Mouse (Mus musculus) hindlimb bud, embryonic 11.5 days (tissue): ENCODE measurements at regions not wholly inside any gene's neighbourhood (a gene's known extent, or its start where the extent isn't known, plus 50 kb on each side); places are given as distances from the start of the nearest gene placed in this dataset.

Source experiments
- DNase-seq: peaks from one replicate; pipeline ENCODE4 v3.0.0-alpha.2; 2012; ENCODE audit warnings: low read depth, low spot score; ENCODE audit errors: extremely low spot score

DNA sequence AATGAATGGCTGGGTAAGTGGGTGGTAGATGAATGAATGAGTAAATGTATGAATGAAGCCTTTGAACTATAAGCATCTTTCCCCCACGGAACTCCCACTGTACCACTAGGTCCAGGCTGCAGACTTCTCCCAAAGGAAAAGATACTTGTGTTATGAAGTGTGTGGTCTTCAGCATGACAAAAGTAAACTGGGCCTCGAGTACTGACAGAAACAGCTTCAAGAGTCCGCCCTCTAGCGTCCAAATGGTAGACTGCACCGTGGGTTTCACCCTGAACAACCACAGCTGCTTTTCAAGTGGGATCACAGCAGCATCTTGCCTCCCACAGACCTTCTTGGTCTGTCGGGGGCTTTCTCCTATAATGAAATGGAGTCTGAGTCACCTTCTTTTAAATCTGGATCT lies 54.7 kb upstream of the Ankrd34c start:
- peak; percentile 33 for DNase-seq

DNA sequence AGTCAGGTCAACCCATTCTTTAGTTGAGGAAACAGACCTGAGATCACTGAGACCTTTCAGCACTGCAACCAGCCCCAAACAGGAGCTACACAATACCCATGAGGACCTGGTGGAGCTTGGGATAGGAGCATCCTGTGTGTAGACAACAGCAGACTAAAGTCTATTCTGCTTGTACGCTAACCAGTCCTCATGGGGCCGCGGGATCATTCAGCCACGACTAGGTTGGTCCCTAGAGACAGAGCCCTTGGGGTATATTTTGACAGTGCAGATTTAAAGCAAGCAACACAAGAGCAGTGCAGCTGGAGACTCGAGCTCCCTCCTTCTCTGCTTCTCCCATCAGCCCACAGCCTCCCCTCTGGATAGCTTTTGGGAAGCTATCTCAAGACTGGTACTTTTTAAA lies 51.7 kb upstream of the Ankrd34c start:
- no peak for DNase-seq

DNA sequence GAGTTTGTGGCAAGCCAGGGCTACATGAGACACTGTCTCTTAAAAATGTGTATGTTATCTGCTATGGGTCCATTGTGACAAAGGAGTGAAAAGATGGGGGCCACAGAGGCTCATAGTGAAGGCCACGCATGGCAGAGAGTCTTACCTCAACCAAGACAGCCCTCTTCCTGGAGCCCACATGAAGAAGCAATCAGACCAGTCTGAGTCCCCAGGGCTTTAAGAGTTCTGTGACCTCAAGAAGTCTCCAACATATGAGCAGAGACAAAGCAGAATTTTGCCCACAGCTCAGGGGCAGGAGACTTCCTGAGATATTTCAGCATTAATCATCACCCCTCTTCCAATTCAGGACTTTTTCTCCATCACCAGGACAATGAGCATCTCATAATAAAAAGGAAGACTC lies 50.4 kb upstream of the Ankrd34c start:
- DNase-seq = no peak
